Mouse (Mus musculus) C2C12 (cell line): ENCODE data around the gene Pnpla2.

Experiments used
- CEBPB ChIP-seq: IDR thresholded peaks from one replicate; pipeline ENCODE4 v1.6.1; 2011; ENCODE audit warnings: low read depth, mild to moderate bottlenecking, control low read depth, moderate library complexity
- CTCF ChIP-seq: IDR thresholded peaks from one replicate; pipeline ENCODE4 v1.5.1; 2011; ENCODE audit not compliant: control insufficient read depth, insufficient read depth, insufficient read length
- MAX ChIP-seq: IDR thresholded peaks from one replicate; pipeline ENCODE4 v1.6.1; 2011; ENCODE audit warnings: mild to moderate bottlenecking, control low read depth
- MYOD1 ChIP-seq: IDR thresholded peaks from one replicate; pipeline ENCODE4 v1.6.1; 2011; ENCODE audit warnings: low read depth; ENCODE audit not compliant: control insufficient read depth, insufficient read length
- MYOG ChIP-seq: IDR thresholded peaks from one replicate; pipeline ENCODE4 v1.6.1; 2011; ENCODE audit not compliant: control insufficient read depth, insufficient read length; ENCODE audit errors: extremely low read depth
- USF1 ChIP-seq: IDR thresholded peaks from one replicate; pipeline ENCODE4 v1.6.1; 2011; ENCODE audit warnings: low read depth, mild to moderate bottlenecking, control low read depth, moderate library complexity

DNA sequence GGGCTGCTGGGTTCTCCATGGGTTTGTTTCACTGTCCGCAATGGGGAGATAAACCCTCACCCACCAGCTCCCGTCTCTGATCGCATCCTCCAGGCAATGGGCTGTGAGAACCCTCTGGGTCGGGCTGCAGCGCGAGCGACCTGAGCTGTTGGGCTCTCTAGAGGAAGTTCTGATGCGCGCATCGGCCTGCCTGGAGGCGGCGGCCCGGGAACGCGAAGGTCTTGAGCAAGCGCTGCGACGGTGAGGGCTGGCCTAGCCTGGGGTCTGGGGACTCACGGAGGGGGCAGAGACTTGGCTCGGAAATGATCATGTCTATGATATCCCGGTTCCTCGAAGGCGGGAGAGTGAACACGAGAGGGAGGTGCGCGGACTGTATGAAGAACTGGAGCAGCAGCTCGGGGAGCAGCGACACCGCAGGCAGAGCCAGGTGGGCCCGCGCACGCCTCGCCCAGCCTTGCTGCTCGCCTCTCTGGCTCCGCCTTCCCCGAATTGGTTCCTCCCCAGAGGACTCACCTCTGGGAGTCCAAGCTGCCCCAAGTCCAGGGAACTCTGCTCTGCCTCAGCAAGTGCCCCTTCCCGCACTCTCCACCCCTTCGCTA is 9.7 kb downstream of the Pnpla2 start:
- TF ChIP-seq USF1 (no peak), MAX (no peak), CTCF (no peak), MYOG (no peak), MYOD1 (no peak), CEBPB (no peak)
